Mouse (Mus musculus): ENCODE results near the gene Hmgcs2. TPM values are rescaled to one million over a fixed set of nuclear protein-coding genes. Genes with fewer than 3 reads are reported as not detected.

Gene Hmgcs2
- 0.28 and 0.35 TPM in 2 replicates for polyA plus RNA-seq (2016; fragmentation: Nextera tagmentation; extraction: Ambion mirVana)

GRCm38 (mm10) chr3:98280204-98280932 lies at the start of gene Hmgcs2:
TSS of gene Hmgcs2 (plus strand) at chr3:98280435.
- DNase-seq (ENCODE audit: low spot score): no peak
- Histone ChIP-seq H3K27me3 (ENCODE audit: low read depth, poor library complexity, severe bottlenecking) (no peaks in the 10 kb centered on the region), H3K4me1 (peaks cover 11% of the 10 kb centered on the region), H3K4me3 (no peak within 1 kb of the TSS), H3K27ac (no peak within 1 kb of the TSS; the same call in 1 of the 2 replicates), H3K9me3 (replicated peaks) (no peaks in the 10 kb centered on the region), H3K36me3 (no peaks in the 10 kb centered on the region)
- WGBS: 66% methylated on average over 14 of the region's 14 CpGs

- no peak overlapping the region for H3K27ac ChIP-seq
- H3K4me3 ChIP-seq: no peak overlapping the region
- no peaks in the 10 kb centered on the region for H3K9me3 ChIP-seq (replicated peaks)
- no peak for DNase-seq (ENCODE audit: low spot score)
- no peaks in the 10 kb centered on the region for H3K27me3 ChIP-seq (ENCODE audit: low read depth, poor library complexity, severe bottlenecking)
- no peaks in the 10 kb centered on the region for H3K36me3 ChIP-seq
- peaks cover 9% of the 10 kb centered on the region; the same call in 1 of the 2 replicates for H3K4me1 ChIP-seq
Measured at GRCm38 (mm10) chr3:98233504-98233903, 46.7 kb upstream of the Hmgcs2 start.

- peaks cover 9% of the 10 kb centered on the region; the same call in 1 of the 2 replicates for H3K4me1 ChIP-seq
- H3K27ac ChIP-seq: no peak overlapping the region
- WGBS: 94% methylated on average over 6 of the region's 6 CpGs
- H3K4me3 ChIP-seq: no peak overlapping the region
- no peaks in the 10 kb centered on the region for H3K9me3 ChIP-seq (replicated peaks)
- DNase-seq (ENCODE audit: low spot score): no peak
- no peaks in the 10 kb centered on the region for H3K27me3 ChIP-seq (ENCODE audit: low read depth, poor library complexity, severe bottlenecking)
- no peaks in the 10 kb centered on the region for H3K36me3 ChIP-seq
Measured at GRCm38 (mm10) chr3:98236266-98236665, 44.0 kb upstream of the Hmgcs2 start.

GRCm38 (mm10) chr3:98237240-98237639 lies 43.0 kb upstream of the Hmgcs2 start:
- no peaks in the 10 kb centered on the region for H3K36me3 ChIP-seq
- no peaks in the 10 kb centered on the region for H3K9me3 ChIP-seq (replicated peaks)
- 57% methylated on average over 5 of the region's 5 CpGs for WGBS
- no peaks in the 10 kb centered on the region for H3K27me3 ChIP-seq (ENCODE audit: low read depth, poor library complexity, severe bottlenecking)
- DNase-seq (ENCODE audit: low spot score): no peak
- H3K4me1 ChIP-seq: peaks cover 9% of the 10 kb centered on the region; the same call in 1 of the 2 replicates
- no peak overlapping the region for H3K27ac ChIP-seq
- no peak overlapping the region for H3K4me3 ChIP-seq

GRCm38 (mm10) chr3:98238150-98238549 lies 42.1 kb upstream of the Hmgcs2 start:
- Histone ChIP-seq H3K27ac (no peak overlapping the region), H3K36me3 (no peaks in the 10 kb centered on the region), H3K27me3 (ENCODE audit: low read depth, poor library complexity, severe bottlenecking) (no peaks in the 10 kb centered on the region), H3K4me1 (peaks cover 9% of the 10 kb centered on the region; the same call in 1 of the 2 replicates), H3K4me3 (no peak overlapping the region), H3K9me3 (replicated peaks) (no peaks in the 10 kb centered on the region)
- 88% methylated on average over 3 of the region's 3 CpGs for WGBS
- no peak for DNase-seq (ENCODE audit: low spot score)

GRCm38 (mm10) chr3:98242051-98242450 lies 38.2 kb upstream of the Hmgcs2 start:
- 91% methylated on average over 3 of the region's 3 CpGs for WGBS

GRCm38 (mm10) chr3:98242458-98243037 lies 37.7 kb upstream of the Hmgcs2 start:
- Histone ChIP-seq H3K4me3 (no peak overlapping the region), H3K36me3 (no peaks in the 10 kb centered on the region), H3K27me3 (ENCODE audit: low read depth, poor library complexity, severe bottlenecking) (no peaks in the 10 kb centered on the region), H3K27ac (no peak overlapping the region), H3K9me3 (replicated peaks) (no peaks in the 10 kb centered on the region), H3K4me1 (peaks cover 17% of the 10 kb centered on the region)
- DNase-seq (ENCODE audit: low spot score): no peak
- WGBS: 84% methylated on average over 8 of the region's 8 CpGs

More at GRCm38 (mm10) chr3:98242051-98242450, 38.2 kb upstream of the Hmgcs2 start:
- H3K36me3 ChIP-seq: no peaks in the 10 kb centered on the region
- H3K9me3 ChIP-seq (replicated peaks): no peaks in the 10 kb centered on the region
- no peak overlapping the region for H3K27ac ChIP-seq
- no peak for DNase-seq (ENCODE audit: low spot score)
- H3K4me3 ChIP-seq: no peak overlapping the region
- peaks cover 20% of the 10 kb centered on the region for H3K4me1 ChIP-seq
- H3K27me3 ChIP-seq (ENCODE audit: low read depth, poor library complexity, severe bottlenecking): no peaks in the 10 kb centered on the region

- 37% methylated on average over 8 of the region's 8 CpGs for WGBS
- H3K36me3 ChIP-seq: no peaks in the 10 kb centered on the region
- H3K9me3 ChIP-seq (replicated peaks): no peaks in the 10 kb centered on the region
- H3K4me1 ChIP-seq: peaks cover 19% of the 10 kb centered on the region
- H3K4me3 ChIP-seq: no peak overlapping the region
- no peaks in the 10 kb centered on the region for H3K27me3 ChIP-seq (ENCODE audit: low read depth, poor library complexity, severe bottlenecking)
- DNase-seq (ENCODE audit: low spot score): no peak
- no peak overlapping the region for H3K27ac ChIP-seq
Measured at GRCm38 (mm10) chr3:98245892-98246291, 34.3 kb upstream of the Hmgcs2 start.

GRCm38 (mm10) chr3:98246985-98247751 lies 33.1 kb upstream of the Hmgcs2 start:
- Histone ChIP-seq H3K27me3 (ENCODE audit: low read depth, poor library complexity, severe bottlenecking) (no peaks in the 10 kb centered on the region), H3K4me3 (no peak overlapping the region), H3K27ac (peak overlapping the region; percentile 61; the same call in 1 of the 2 replicates), H3K4me1 (peaks cover 19% of the 10 kb centered on the region), H3K9me3 (replicated peaks) (no peaks in the 10 kb centered on the region), H3K36me3 (no peaks in the 10 kb centered on the region)
- WGBS: 66% methylated on average over 7 of the region's 7 CpGs
- DNase-seq (ENCODE audit: low spot score): no peak

GRCm38 (mm10) chr3:98249378-98249777 lies 30.9 kb upstream of the Hmgcs2 start:
- Histone ChIP-seq H3K36me3 (no peaks in the 10 kb centered on the region), H3K27ac (no peak overlapping the region), H3K9me3 (replicated peaks) (0 out of 2 replicates have a peak, but pooled peaks cover 4% of the 10 kb centered on the region), H3K4me1 (peaks cover 19% of the 10 kb centered on the region), H3K4me3 (no peak overlapping the region), H3K27me3 (ENCODE audit: low read depth, poor library complexity, severe bottlenecking) (no peaks in the 10 kb centered on the region)
- DNase-seq (ENCODE audit: low spot score): no peak
- 90% methylated on average over 2 of the region's 2 CpGs for WGBS

GRCm38 (mm10) chr3:98249833-98250448 lies 30.3 kb upstream of the Hmgcs2 start:
- 87% methylated on average over 11 of the region's 11 CpGs for WGBS

GRCm38 (mm10) chr3:98254059-98254458 lies 26.2 kb upstream of the Hmgcs2 start:
- WGBS: 96% methylated on average over 3 of the region's 3 CpGs

More at GRCm38 (mm10) chr3:98249833-98250448, 30.3 kb upstream of the Hmgcs2 start:
- Histone ChIP-seq H3K36me3 (no peaks in the 10 kb centered on the region), H3K27me3 (ENCODE audit: low read depth, poor library complexity, severe bottlenecking) (no peaks in the 10 kb centered on the region), H3K27ac (no peak overlapping the region), H3K4me3 (no peak overlapping the region), H3K4me1 (peaks cover 19% of the 10 kb centered on the region), H3K9me3 (replicated peaks) (0 out of 2 replicates have a peak, but pooled peaks cover 4% of the 10 kb centered on the region)
- DNase-seq (ENCODE audit: low spot score): no peak

More at GRCm38 (mm10) chr3:98254059-98254458, 26.2 kb upstream of the Hmgcs2 start:
- Histone ChIP-seq H3K4me3 (no peak overlapping the region), H3K27me3 (ENCODE audit: low read depth, poor library complexity, severe bottlenecking) (no peaks in the 10 kb centered on the region), H3K36me3 (no peaks in the 10 kb centered on the region), H3K4me1 (0 out of 2 replicates have a peak, but pooled peaks cover 2% of the 10 kb centered on the region), H3K27ac (no peak overlapping the region), H3K9me3 (replicated peaks) (0 out of 2 replicates have a peak, but pooled peaks cover 4% of the 10 kb centered on the region)
- DNase-seq (ENCODE audit: low spot score): no peak
